Mouse (Mus musculus) urinary bladder, adult 18-20 months (tissue): Measurements from ENCODE around the gene Tnfaip8l2.
"Not testable (repeated sequence)": the region's sequence is repeated elsewhere in the genome, so short reads cannot be mapped to it uniquely, and the experiment has no call there.

ENCODE experiments used
- DNase-seq, 2 experiments: peaks; one replicate each; pipeline ENCODE4 v3.0.0; 2022; ENCODE audit warnings: low spot score in 2 of 2, mixed read lengths in 2 of 2

The Tnfaip8l2 gene

DNA sequence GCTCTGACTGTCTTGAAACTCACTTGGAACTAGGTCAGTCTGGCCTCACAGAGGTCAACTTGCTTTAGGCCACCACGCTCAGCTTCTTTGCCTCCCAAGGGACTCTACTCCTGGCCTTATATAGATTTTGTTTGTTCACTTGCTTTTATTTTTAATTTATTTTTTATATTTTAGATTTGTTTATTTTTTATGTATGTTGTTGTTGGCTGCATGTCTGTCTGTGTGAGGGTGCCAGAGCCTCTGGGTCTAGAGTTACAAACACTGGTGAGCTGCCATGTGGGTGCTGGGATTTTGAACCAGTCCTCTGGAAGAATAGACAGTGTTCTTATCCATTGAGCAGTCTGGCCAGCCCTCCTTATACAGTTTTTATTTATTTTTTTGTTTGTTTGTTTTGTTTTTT lies 29.4 kb downstream of the Tnfaip8l2 start:
- DNase-seq: no peak

GRCm38 (mm10) chr3:95110911-95111726 lies 31.0 kb downstream of the Tnfaip8l2 start, which contains the start of gene Vps72:
Vps72 (plus strand) TSS chr3:95111022.
- peak; percentile 83 to 93 for DNase-seq

GRCm38 (mm10) chr3:95107898-95108297 lies 34.3 kb downstream of the Tnfaip8l2 start:
- DNase-seq: no peak

DNA sequence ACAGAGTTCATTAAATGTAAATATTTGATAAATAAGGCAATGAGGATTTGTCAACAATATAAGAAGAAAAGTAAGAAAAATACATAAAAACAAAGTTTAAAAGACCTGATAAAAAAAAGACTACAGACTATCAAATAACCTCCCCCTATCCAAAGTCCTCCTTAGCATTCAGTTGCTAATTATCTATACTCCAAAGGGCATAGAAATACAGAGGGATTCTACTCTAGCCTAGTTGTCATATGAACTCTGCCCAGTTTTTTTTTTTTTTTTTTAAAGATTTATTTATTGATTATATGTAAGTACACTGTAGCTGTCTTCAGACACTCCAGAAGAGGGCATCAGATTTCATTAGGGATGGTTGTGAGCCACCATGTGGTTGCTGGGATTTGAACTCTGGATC lies 34.9 kb downstream of the Tnfaip8l2 start:
- not testable (repeated sequence) for DNase-seq

- peak; percentile 81 to 92 for DNase-seq
These were observed 35.6 kb downstream of the Tnfaip8l2 start, which contains the start of gene Pip5k1a for GRCm38 (mm10) chr3:95106338-95107117. Pip5k1a (minus strand) TSS chr3:95106930.

- no peak for DNase-seq
These were observed 36.4 kb downstream of the Tnfaip8l2 start for GRCm38 (mm10) chr3:95105586-95106337.

DNA sequence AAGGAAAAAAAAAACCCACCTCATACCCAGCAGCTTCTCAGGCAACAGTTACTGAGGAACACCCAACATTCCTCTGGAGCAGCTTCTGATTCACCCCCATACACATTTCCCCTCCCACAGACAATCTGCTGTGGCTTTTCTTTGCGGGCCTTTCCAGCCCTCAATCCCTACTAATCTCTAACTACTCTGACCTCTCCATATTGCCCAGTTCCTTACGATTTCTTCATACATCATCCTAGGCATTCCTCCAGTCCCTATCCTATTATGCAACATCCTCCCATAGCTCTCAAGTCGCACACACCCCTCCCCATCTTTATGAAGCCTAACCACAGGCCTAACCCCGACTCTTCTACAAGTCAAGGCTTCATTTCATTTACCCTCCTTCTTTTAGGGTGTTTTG lies 37.0 kb downstream of the Tnfaip8l2 start:
- no peak for DNase-seq

DNA sequence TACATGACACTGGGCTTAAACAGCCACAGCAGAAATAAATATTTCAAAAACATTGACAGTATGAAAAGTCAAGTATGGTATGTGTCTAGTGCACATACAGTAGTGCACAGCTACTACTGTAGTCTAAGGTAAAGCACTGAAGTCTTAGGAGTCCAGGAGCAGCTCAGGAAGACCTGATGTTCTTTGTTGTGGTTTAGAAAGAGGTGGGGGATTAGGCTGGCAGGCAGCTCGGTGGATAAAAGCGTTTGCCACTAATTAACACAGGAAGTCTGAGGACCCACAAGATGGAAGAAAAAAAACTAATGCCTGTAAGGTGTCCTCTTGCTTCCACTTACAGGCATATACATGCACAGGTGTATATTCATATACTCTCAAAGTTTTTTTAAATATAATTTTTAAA lies 41.3 kb downstream of the Tnfaip8l2 start:
- DNase-seq: no peak
